Mouse (Mus musculus): ENCODE results near the gene Cracr2b. TPM values are rescaled to one million over a fixed set of nuclear protein-coding genes. Genes with fewer than 3 reads are reported as not detected.

Cracr2b gene
- polyA plus RNA-seq, 1 experiment from 2014 or later, result 20.2 TPM

DNA sequence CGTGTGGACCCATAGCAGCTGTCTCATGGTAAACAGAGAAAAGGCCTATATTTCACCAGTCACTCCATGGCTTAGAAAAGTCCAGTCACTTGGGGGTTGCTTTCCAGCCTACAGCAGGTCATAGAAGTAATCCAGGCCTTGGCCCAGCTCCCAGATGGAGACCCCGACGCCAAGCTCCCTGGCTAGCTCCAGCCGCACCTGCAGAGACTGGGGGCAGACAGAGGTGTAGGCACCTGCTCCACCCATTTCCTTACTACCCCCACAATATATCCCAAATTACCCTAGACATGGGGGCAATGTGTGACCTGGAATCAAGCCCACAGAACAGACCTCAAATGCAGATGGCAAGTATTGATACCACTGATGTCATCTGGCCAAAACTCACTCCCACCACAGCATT lies 35.0 kb downstream of the Cracr2b start:
- no peak overlapping the region for H3K4me3 ChIP-seq
- peaks cover 27% of the 10 kb centered on the region for H3K4me1 ChIP-seq
- H3K27ac ChIP-seq (replicated peaks), result no peak overlapping the region
- H3K9me3 ChIP-seq, result no peaks in the 10 kb centered on the region
- 72% methylated on average over 4 of the region's 4 CpGs for WGBS
- no peak overlapping the region for H3K4me2 ChIP-seq
- H3K9ac ChIP-seq, result no peak overlapping the region
- H3K27me3 ChIP-seq (replicated peaks), result no peaks in the 10 kb centered on the region
- no peak for ATAC-seq (ENCODE audit: extremely low read depth, insufficient number of reproducible peaks, low FRiP score, low TSS enrichment)
- peaks cover 64% of the 10 kb centered on the region for H3K36me3 ChIP-seq

DNA sequence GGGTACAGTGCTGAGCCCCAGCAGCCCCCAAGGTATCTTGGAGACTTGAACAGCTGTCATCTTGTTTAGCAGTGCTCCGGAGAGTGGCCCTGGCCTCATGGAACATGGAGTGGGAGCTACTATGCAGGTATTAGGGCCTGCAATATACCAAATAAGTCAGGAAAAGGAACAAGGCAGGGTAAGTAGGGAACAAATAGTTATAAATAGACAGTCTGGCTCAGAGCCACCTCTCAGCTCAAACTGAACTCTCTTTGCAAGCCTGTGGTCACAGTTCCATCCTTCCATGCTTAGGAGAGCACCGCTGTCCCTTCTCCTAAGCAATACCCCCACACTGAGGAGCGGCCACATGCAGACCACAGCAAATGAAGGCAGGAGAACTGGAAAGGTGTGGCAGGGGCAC lies 36.7 kb downstream of the Cracr2b start:
- no peak for ATAC-seq (ENCODE audit: extremely low read depth, insufficient number of reproducible peaks, low FRiP score, low TSS enrichment)
- H3K27me3 ChIP-seq (replicated peaks), result no peaks in the 10 kb centered on the region
- WGBS, result 74% methylated on average over 3 of the region's 3 CpGs
- peaks cover 51% of the 10 kb centered on the region for H3K36me3 ChIP-seq
- no peaks in the 10 kb centered on the region for H3K9me3 ChIP-seq
- peaks cover 27% of the 10 kb centered on the region for H3K4me1 ChIP-seq
- peak overlapping the region; percentile 38 for H3K27ac ChIP-seq (replicated peaks)
- H3K4me3 ChIP-seq, result no peak overlapping the region
- H3K4me2 ChIP-seq, result no peak overlapping the region
- H3K9ac ChIP-seq, result peak overlapping the region; percentile 28; the same call in 1 of the 2 replicates

DNA sequence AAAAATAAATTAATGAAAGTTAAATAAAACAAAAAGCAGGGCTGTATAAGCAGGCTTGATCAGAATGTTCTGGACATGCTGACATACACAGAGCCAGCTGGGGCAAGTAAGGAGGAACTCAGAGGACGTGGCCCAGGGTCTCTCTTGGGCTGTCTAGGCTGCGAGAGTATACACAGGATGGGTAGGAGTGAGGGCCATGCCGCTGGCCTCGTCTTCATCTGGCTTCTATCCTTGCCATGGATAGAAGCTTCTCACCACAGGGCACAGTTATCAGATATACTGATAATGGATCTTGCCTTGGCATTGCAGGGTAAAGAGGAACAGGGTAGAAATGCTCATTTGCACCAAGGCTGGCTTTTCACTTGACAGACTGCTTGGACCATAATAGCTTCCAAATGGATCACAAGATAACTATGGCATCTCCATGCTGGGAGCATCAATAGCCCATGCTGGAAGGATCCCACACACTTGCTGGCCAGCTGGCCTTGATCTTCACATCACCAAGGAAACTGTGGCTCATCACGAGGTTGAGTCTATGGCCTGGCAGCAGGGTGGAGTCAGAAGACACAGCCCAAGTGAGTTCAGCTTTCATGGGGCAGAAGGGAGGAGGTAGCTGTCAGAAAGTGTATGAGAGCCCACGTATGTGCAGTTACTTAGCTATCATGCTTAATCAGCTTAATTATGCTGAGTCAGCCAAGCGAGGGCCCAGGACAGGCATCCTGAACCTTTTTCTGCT lies 41.1 kb downstream of the Cracr2b start:
- WGBS, result 82% methylated on average over 7 of the region's 7 CpGs
- Histone ChIP-seq H3K9me3 (no peaks in the 10 kb centered on the region), H3K27me3 (replicated peaks) (no peaks in the 10 kb centered on the region), H3K4me3 (no peak overlapping the region), H3K4me2 (no peak overlapping the region), H3K36me3 (peaks cover 29% of the 10 kb centered on the region), H3K9ac (no peak overlapping the region), H3K4me1 (peaks cover 35% of the 10 kb centered on the region), H3K27ac (replicated peaks) (no peak overlapping the region)
- ATAC-seq (ENCODE audit: extremely low read depth, insufficient number of reproducible peaks, low FRiP score, low TSS enrichment), result no peak

GRCm38 (mm10) chr7:141502556-141502905 lies 41.6 kb downstream of the Cracr2b start:
- no peaks in the 10 kb centered on the region for H3K27me3 ChIP-seq (replicated peaks)
- no peak overlapping the region for H3K9ac ChIP-seq
- H3K36me3 ChIP-seq, result peaks cover 29% of the 10 kb centered on the region
- H3K4me3 ChIP-seq, result no peak overlapping the region
- no peak overlapping the region for H3K4me2 ChIP-seq
- H3K9me3 ChIP-seq, result no peaks in the 10 kb centered on the region
- H3K27ac ChIP-seq (replicated peaks), result no peak overlapping the region
- WGBS, result 92% methylated on average over 5 of the region's 5 CpGs
- no peak for ATAC-seq (ENCODE audit: extremely low read depth, insufficient number of reproducible peaks, low FRiP score, low TSS enrichment)
- peaks cover 32% of the 10 kb centered on the region for H3K4me1 ChIP-seq

GRCm38 (mm10) chr7:141506278-141506677 lies 45.4 kb downstream of the Cracr2b start:
- H3K27ac ChIP-seq (replicated peaks), result peak overlapping the region; percentile 39
- WGBS, result 66% methylated on average over 2 of the region's 2 CpGs
- no peaks in the 10 kb centered on the region for H3K9me3 ChIP-seq
- no peaks in the 10 kb centered on the region for H3K27me3 ChIP-seq (replicated peaks)
- H3K36me3 ChIP-seq, result peaks cover 16% of the 10 kb centered on the region
- H3K9ac ChIP-seq, result peak overlapping the region; percentile 58
- H3K4me1 ChIP-seq, result peaks cover 51% of the 10 kb centered on the region
- H3K4me3 ChIP-seq, result no peak overlapping the region; the same call in 1 of the 2 replicates
- no peak overlapping the region for H3K4me2 ChIP-seq
- no peak for ATAC-seq (ENCODE audit: extremely low read depth, insufficient number of reproducible peaks, low FRiP score, low TSS enrichment)

DNA sequence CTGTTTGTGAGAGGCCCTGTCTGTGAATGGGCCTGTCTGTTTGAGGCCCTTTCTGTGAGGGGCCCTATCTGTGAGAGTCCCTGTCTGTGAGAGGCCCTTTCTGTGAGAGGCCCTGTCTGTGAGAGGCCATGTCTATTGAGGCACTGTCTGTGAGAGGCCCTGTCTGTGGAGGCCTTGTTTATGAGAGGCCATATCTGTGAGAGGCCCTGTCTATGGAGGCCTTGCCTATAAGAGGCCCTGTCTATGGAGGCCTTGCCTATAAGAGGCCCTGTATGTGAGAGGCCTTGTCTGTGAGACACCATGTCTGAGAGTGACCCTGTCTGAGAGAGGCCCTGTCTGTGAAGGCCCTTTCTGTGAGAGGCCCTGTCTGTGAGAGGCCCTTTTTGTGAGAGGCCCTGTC lies 47.3 kb downstream of the Cracr2b start:
- Histone ChIP-seq H3K27ac (replicated peaks) (peak overlapping the region; percentile 69), H3K4me1 (peaks cover 52% of the 10 kb centered on the region)

DNA sequence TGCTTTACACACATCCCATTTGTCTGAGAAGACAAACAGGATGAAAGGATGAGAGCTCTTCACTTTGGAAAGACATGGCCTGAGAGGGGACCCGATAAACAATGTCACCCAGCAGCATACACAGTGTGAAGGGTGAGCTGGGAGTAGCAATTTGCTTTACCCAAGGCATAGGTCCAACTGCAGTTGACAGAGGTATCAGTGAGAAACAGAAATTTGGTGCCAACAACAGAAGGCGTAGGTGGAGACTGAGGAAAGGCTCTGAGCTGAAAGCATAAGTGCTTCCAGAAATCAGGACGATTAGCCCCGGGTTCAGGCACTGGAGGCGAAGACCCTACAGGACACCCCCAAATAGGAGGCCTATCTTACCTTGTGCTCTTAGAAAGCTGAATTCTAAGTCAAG lies 49.3 kb downstream of the Cracr2b start:
- no peak overlapping the region for H3K4me2 ChIP-seq
- H3K9me3 ChIP-seq, result no peaks in the 10 kb centered on the region
- no peak for ATAC-seq (ENCODE audit: extremely low read depth, insufficient number of reproducible peaks, low FRiP score, low TSS enrichment)
- 84% methylated on average over 5 of the region's 5 CpGs for WGBS
- H3K27ac ChIP-seq (replicated peaks), result peak overlapping the region; percentile 69
- peaks cover 52% of the 10 kb centered on the region for H3K4me1 ChIP-seq
- H3K36me3 ChIP-seq, result peaks cover 37% of the 10 kb centered on the region
- no peak overlapping the region for H3K4me3 ChIP-seq
- no peaks in the 10 kb centered on the region for H3K27me3 ChIP-seq (replicated peaks)
- peak overlapping the region; percentile 61; the same call in 1 of the 2 replicates for H3K9ac ChIP-seq

More for the DNA sequence above, 47.3 kb downstream of the Cracr2b start:
- Histone ChIP-seq H3K36me3 (peaks cover 27% of the 10 kb centered on the region), H3K4me3 (no peak overlapping the region), H3K9ac (peak overlapping the region; percentile 47), H3K9me3 (no peaks in the 10 kb centered on the region), H3K4me2 (no peak overlapping the region; the same call in 1 of the 2 replicates), H3K27me3 (replicated peaks) (no peaks in the 10 kb centered on the region)
- ATAC-seq (ENCODE audit: extremely low read depth, insufficient number of reproducible peaks, low FRiP score, low TSS enrichment), result no peak

- H3K9me3 ChIP-seq, result no peaks in the 10 kb centered on the region
- ATAC-seq (ENCODE audit: extremely low read depth, insufficient number of reproducible peaks, low FRiP score, low TSS enrichment), result no peak
- WGBS, result 64% methylated on average over 8 of the region's 8 CpGs
- peak overlapping the region; percentile 61 for H3K9ac ChIP-seq
- peaks cover 43% of the 10 kb centered on the region for H3K36me3 ChIP-seq
- H3K27me3 ChIP-seq (replicated peaks), result no peaks in the 10 kb centered on the region
- no peak overlapping the region for H3K4me3 ChIP-seq
- H3K4me2 ChIP-seq, result no peak overlapping the region
- peaks cover 50% of the 10 kb centered on the region for H3K4me1 ChIP-seq
- peak overlapping the region; percentile 69 for H3K27ac ChIP-seq (replicated peaks)
These were observed 49.8 kb downstream of the Cracr2b start for GRCm38 (mm10) chr7:141510681-141511191.

Other genes with a start within 250 kb of the Cracr2b start
- 0.56 and 0.72 TPM in 2 replicates for gene Lmntd2, start 247.0 kb upstream of the Cracr2b start, polyA plus RNA-seq (2015; fragmentation: Nextera tagmentation; extraction: Ambion mirVana)
- 15.1 and 15.3 TPM in 2 replicates for gene Rassf7, start 245.2 kb upstream of the Cracr2b start, polyA plus RNA-seq (2015; fragmentation: Nextera tagmentation; extraction: Ambion mirVana)
- gene Phrf1, start 232.3 kb upstream of the Cracr2b start, polyA plus RNA-seq (2015; fragmentation: Nextera tagmentation; extraction: Ambion mirVana), result 43.5 and 46.2 TPM in 2 replicates
- gene Irf7, start 194.6 kb upstream of the Cracr2b start, polyA plus RNA-seq (2015; fragmentation: Nextera tagmentation; extraction: Ambion mirVana), result 3.4 and 4.2 TPM in 2 replicates
- not detected in 2 replicates for gene Cdhr5, start 184.3 kb upstream of the Cracr2b start, polyA plus RNA-seq (2015; fragmentation: Nextera tagmentation; extraction: Ambion mirVana)
- gene Sct, start 182.0 kb upstream of the Cracr2b start, polyA plus RNA-seq (2015; fragmentation: Nextera tagmentation; extraction: Ambion mirVana), result 0.88 and 1.5 TPM in 2 replicates
- 0.05 TPM in 1 of 2 replicates, not detected in the other for gene Drd4, start 169.1 kb upstream of the Cracr2b start, polyA plus RNA-seq (2015; fragmentation: Nextera tagmentation; extraction: Ambion mirVana)
- gene Deaf1, start 133.4 kb upstream of the Cracr2b start, polyA plus RNA-seq (2015; fragmentation: Nextera tagmentation; extraction: Ambion mirVana), result 35.5 and 37.4 TPM in 2 replicates
- gene Tmem80, start 133.4 kb upstream of the Cracr2b start, polyA plus RNA-seq (2015; fragmentation: Nextera tagmentation; extraction: Ambion mirVana), result 33.2 and 39.9 TPM in 2 replicates
- gene Eps8l2, start 122.2 kb upstream of the Cracr2b start, polyA plus RNA-seq (2015; fragmentation: Nextera tagmentation; extraction: Ambion mirVana), result 1.4 TPM in 2 replicates
- 248 and 250 TPM in 2 replicates for gene Taldo1, start 68.9 kb upstream of the Cracr2b start, polyA plus RNA-seq (2015; fragmentation: Nextera tagmentation; extraction: Ambion mirVana)
- 27.0 and 29.9 TPM in 2 replicates for gene Gatd1, start 47.0 kb upstream of the Cracr2b start, polyA plus RNA-seq (2015; fragmentation: Nextera tagmentation; extraction: Ambion mirVana)
- gene Cend1, start 31.6 kb upstream of the Cracr2b start, polyA plus RNA-seq (2015; fragmentation: Nextera tagmentation; extraction: Ambion mirVana), result 8.1 and 9.8 TPM in 2 replicates
- 17.3 and 19.1 TPM in 2 replicates for gene Slc25a22, start 23.2 kb upstream of the Cracr2b start, polyA plus RNA-seq (2015; fragmentation: Nextera tagmentation; extraction: Ambion mirVana)
- gene Pidd1, start 17.1 kb upstream of the Cracr2b start, polyA plus RNA-seq (2015; fragmentation: Nextera tagmentation; extraction: Ambion mirVana), result 8.1 and 9.4 TPM in 2 replicates
- 871 and 874 TPM in 2 replicates for gene Rplp2, start 13.7 kb upstream of the Cracr2b start, polyA plus RNA-seq (2015; fragmentation: Nextera tagmentation; extraction: Ambion mirVana)
- gene Pnpla2, start 5.9 kb upstream of the Cracr2b start, polyA plus RNA-seq (2015; fragmentation: Nextera tagmentation; extraction: Ambion mirVana), result 42.6 and 45.7 TPM in 2 replicates
- gene Cd151, start 6.3 kb downstream of the Cracr2b start, polyA plus RNA-seq (2015; fragmentation: Nextera tagmentation; extraction: Ambion mirVana), result 28.5 and 31.4 TPM in 2 replicates
- 67.3 and 76.3 TPM in 2 replicates for gene Polr2l, start 14.0 kb downstream of the Cracr2b start, polyA plus RNA-seq (2015; fragmentation: Nextera tagmentation; extraction: Ambion mirVana)
- 64.5 and 68.8 TPM in 2 replicates for gene Tspan4, start 14.1 kb downstream of the Cracr2b start, polyA plus RNA-seq (2015; fragmentation: Nextera tagmentation; extraction: Ambion mirVana)
- 36.3 TPM in 2 replicates for gene Chid1, start 78.8 kb downstream of the Cracr2b start, polyA plus RNA-seq (2015; fragmentation: Nextera tagmentation; extraction: Ambion mirVana)
- gene Ap2a2, start 101.1 kb downstream of the Cracr2b start, polyA plus RNA-seq (2015; fragmentation: Nextera tagmentation; extraction: Ambion mirVana), result 50.8 and 54.8 TPM in 2 replicates
- 0.11 and 0.23 TPM in 2 replicates for gene Muc6, start 194.2 kb downstream of the Cracr2b start, polyA plus RNA-seq (2015; fragmentation: Nextera tagmentation; extraction: Ambion mirVana)
- gene Muc2, start 229.2 kb downstream of the Cracr2b start, polyA plus RNA-seq (2015; fragmentation: Nextera tagmentation; extraction: Ambion mirVana), result 0.42 and 0.82 TPM in 2 replicates

Measured in heart, embryonic 13.5 days (tissue).